Mouse (Mus musculus) limb, embryonic 11.5 days (tissue): ENCODE measurements around the gene Syncrip. TPM values are rescaled to one million over a fixed set of nuclear protein-coding genes. Genes with fewer than 3 reads are reported as not detected.
A peak's percentile ranks its signal among the peaks of the same experiment; 100 is the strongest.

ENCODE experiments used
- ATAC-seq: fragments of 200-750 bp; cut with Nextera tagmentation; 2 replicates; pipeline ENCODE4 v1.8.0; 2017; ENCODE audit warnings: low read depth; ENCODE audit not compliant: insufficient number of reproducible peaks, low FRiP score, low TSS enrichment
- DNase-seq: peaks from one replicate; pipeline ENCODE4 v3.0.0-alpha.2; 2015; ENCODE audit warnings: low spot score
- H3K27ac ChIP-seq: fragments of 300-500 bp; sonication (generic); replicated peaks from 2 replicates; pipeline ENCODE4 v1.5.1; 2014; ENCODE audit warnings: low read depth, mild to moderate bottlenecking, low read length
- H3K27me3 ChIP-seq: fragments of 300-500 bp; sonication (generic); 2 replicates; pipeline ENCODE4 v1.6.1; 2014; ENCODE audit warnings: mild to moderate bottlenecking, low read length, mixed read lengths; ENCODE audit not compliant: control insufficient read depth, insufficient read depth
- H3K36me3 ChIP-seq: fragments of 300-500 bp; sonication (generic); 2 replicates; pipeline ENCODE4 v1.6.1; 2014; ENCODE audit warnings: mild to moderate bottlenecking, low read length, moderate library complexity, mixed read lengths; ENCODE audit not compliant: control insufficient read depth, insufficient read depth
- H3K4me1 ChIP-seq: fragments of 300-500 bp; sonication (generic); 2 replicates; pipeline ENCODE4 v1.6.1; 2014; ENCODE audit warnings: low read length, mixed read lengths; ENCODE audit not compliant: control insufficient read depth, insufficient read depth
- H3K4me2 ChIP-seq: fragments of 300-500 bp; sonication (generic); 2 replicates; pipeline ENCODE4 v1.6.1; 2014; ENCODE audit warnings: low read depth, mild to moderate bottlenecking, moderate library complexity; ENCODE audit not compliant: severe bottlenecking
- H3K4me3 ChIP-seq: fragments of 300-500 bp; sonication (generic); 2 replicates; pipeline ENCODE4 v1.5.1; 2014; ENCODE audit warnings: low read depth, low read length
- H3K9ac ChIP-seq: fragments of 300-500 bp; sonication (generic); 2 replicates; pipeline ENCODE4 v1.6.1; 2014; ENCODE audit warnings: mild to moderate bottlenecking, low read length
- H3K9me3 ChIP-seq: fragments of 300-500 bp; sonication (generic); 2 replicates; pipeline ENCODE4 v1.6.1; 2016; ENCODE audit warnings: low read length; ENCODE audit not compliant: control insufficient read depth
- WGBS: fragments of 180-500 bp; shearing (Covaris S2); extraction: QIAGEN DNeasy Blood & Tissue Kit; methylation state at CpG from one replicate; pipeline ENCODE4 v1.1.7; 2014; 5-methylcytosine and 5-hydroxymethylcytosine counted together
- polyA plus RNA-seq: library from polyadenylated mRNA; unstranded; fragments of >200 nt; fragmentation: Nextera tagmentation; extraction: Ambion mirVana; gene quantifications from 2 replicates; pipeline ENCODE4 v1.2.1, GENCODE M21; 2014

Gene Syncrip
- polyA plus RNA-seq, 1 experiment from 2014 or later: 138 TPM

DNA sequence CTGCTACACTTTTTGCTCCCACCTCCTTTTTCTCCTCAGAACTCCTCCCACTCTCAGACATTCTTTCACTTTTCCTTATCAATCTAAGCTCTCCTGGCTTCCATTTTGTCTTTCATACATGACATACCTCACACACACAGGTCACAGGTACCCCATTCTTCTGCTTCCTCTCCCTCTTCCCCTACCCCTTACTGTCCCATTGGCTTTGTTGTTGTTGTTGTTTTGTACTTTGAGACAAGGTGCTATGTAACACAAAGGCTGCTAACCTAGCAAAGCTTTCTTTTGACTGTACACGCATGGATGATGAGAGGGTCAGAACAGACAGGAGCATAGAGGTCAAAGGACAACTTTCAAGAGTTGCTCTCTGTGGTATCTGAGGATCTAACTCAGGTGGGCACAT lies 33.2 kb upstream of the Syncrip start:
- 88% methylated on average over 1 of the region's 1 CpGs for WGBS
- ATAC-seq: no peak
- H3K27ac ChIP-seq: no peak overlapping the region

DNA sequence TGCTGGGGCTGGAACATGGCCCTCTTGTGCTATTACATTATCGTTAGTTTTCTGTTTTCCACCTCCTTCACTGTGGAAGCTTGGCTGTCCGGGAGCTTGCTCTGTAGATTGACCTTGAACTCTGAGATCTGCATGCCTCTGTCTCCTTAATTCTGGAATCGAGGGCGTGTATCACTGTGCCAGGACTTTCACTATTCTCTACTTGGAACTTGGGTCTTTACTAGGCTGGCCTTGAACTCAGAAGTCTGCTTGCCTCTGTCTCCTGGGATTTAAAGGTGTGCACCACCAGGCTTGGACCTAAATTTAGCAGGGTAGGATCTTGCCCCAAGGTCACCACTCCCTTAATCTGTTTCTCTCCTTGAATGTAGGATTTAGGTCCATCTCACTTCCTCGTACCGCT lies 19.5 kb upstream of the Syncrip start:
- Histone ChIP-seq H3K4me1 (no peaks in the 10 kb centered on the region), H3K27me3 (no peaks in the 10 kb centered on the region), H3K4me3 (no peak overlapping the region), H3K9ac (no peak overlapping the region), H3K9me3 (no peaks in the 10 kb centered on the region), H3K27ac (no peak overlapping the region), H3K4me2 (no peak overlapping the region), H3K36me3 (no peaks in the 10 kb centered on the region)
- ATAC-seq: no peak
- WGBS: 90% methylated on average over 6 of the region's 6 CpGs
- no peak for DNase-seq

More for the DNA sequence above, 33.2 kb upstream of the Syncrip start:
- H3K36me3 ChIP-seq: peaks cover 4% of the 10 kb centered on the region; the same call in 1 of the 2 replicates
- H3K4me2 ChIP-seq: no peak overlapping the region
- no peaks in the 10 kb centered on the region for H3K27me3 ChIP-seq
- no peak overlapping the region for H3K4me3 ChIP-seq
- no peaks in the 10 kb centered on the region for H3K9me3 ChIP-seq
- DNase-seq: no peak
- peaks cover 3% of the 10 kb centered on the region; the same call in 1 of the 2 replicates for H3K4me1 ChIP-seq
- H3K9ac ChIP-seq: no peak overlapping the region

DNA sequence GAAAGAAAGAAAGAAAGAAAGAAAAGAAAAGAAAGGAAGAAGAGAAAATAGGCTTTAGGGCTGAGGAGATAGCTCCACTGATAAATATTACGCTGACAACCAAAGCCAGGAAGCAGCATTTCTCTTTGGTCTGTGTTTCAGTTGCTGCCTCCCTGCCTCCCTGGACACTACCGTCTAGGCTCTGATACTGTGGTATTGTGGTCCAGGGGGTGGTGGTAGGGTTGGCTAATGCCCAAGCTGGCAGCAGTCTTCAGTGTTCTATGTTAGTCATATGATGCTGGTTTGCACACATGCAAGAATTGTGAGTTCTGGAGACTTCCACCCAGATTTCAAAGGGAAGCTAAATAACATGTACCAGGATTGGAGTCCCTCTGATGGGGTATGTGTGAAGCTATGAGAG lies 17.7 kb upstream of the Syncrip start:
- Histone ChIP-seq H3K4me2 (no peak overlapping the region), H3K4me1 (no peaks in the 10 kb centered on the region), H3K4me3 (no peak overlapping the region), H3K9me3 (no peaks in the 10 kb centered on the region), H3K27ac (no peak overlapping the region), H3K36me3 (no peaks in the 10 kb centered on the region), H3K27me3 (no peaks in the 10 kb centered on the region), H3K9ac (no peak overlapping the region)
- no peak for DNase-seq
- ATAC-seq: no peak
- 90% methylated on average over 2 of the region's 2 CpGs for WGBS

DNA sequence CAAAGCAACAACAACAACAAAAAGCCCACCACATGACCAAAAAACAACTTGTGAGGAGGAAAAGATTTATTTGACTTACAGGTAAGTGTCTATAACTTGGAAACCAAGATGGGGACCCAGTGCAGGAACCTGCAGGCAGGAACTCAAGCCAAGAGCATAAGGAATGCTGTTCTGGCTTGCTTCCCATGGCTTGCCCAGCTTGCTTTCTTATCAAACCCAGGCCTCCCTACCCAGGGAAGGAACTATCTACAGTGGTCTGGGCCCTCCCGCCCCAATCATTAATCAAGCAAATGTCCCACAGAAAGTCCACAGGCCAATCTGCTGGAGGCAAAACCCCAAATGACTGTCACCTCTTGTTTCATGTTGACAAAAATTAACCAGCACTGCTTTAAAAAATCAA lies 10.1 kb upstream of the Syncrip start:
- Histone ChIP-seq H3K27ac (no peak overlapping the region), H3K9me3 (no peaks in the 10 kb centered on the region), H3K4me2 (no peak overlapping the region), H3K9ac (no peak overlapping the region), H3K27me3 (no peaks in the 10 kb centered on the region), H3K4me1 (no peaks in the 10 kb centered on the region), H3K36me3 (no peaks in the 10 kb centered on the region), H3K4me3 (no peak overlapping the region)
- ATAC-seq (no peak), DNase-seq (no peak)
- WGBS: 73% methylated on average over 1 of the region's 1 CpGs

DNA sequence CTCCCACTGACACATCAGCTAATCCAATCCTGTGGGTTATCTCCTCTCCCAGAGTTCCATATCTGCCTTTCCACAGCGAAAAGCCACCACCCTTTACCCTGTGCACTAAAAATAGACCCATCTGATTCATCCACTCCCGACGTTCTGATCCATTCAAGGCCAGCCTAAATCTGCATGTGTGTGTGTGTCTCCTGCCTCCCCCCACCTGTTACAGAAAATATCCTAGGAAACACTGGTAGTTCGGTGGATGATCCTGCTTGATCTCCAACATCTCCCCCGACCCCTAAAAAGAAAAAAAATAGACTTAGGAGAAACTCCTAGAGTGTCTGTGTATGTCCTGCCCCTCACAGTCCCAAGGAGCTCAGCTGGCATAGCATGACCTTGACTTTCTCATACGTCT lies 2.2 kb upstream of the Syncrip start:
- Histone ChIP-seq H3K4me3 (no peak overlapping the region), H3K27ac (no peak overlapping the region), H3K9ac (no peak overlapping the region), H3K9me3 (no peaks in the 10 kb centered on the region), H3K4me1 (peaks cover 5% of the 10 kb centered on the region), H3K36me3 (no peaks in the 10 kb centered on the region), H3K27me3 (no peaks in the 10 kb centered on the region), H3K4me2 (no peak overlapping the region)
- ATAC-seq (no peak), DNase-seq (no peak)
- WGBS: 67% methylated on average over 6 of the region's 6 CpGs

DNA sequence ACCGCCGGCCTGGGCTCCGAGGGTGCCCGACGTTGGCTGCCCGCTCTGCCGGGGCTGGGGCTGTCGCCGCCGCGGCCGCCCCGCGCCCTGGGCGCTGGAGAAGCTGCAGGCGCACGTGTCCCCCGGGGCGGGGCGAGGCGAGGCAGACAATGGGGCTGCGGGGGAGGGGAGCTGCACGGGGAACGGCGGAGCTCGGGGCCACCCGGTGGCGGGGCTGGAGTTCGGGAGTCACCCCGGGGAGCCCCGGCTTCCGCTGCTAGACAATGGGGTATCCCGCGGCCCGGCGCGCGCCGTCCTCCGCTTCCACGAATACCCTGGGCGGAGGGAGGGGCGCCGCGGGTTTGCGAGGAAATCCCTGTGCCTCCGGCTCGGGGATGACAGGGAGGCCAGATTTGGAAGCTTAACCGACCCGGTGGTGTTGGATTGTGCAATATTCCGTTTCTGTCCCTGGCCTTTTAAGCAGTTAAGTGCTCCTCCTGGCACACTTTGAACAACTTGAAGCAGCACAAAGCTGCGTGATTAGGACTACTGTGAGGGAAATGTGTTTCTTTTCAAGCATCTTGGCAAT lies 539 bp upstream of the Syncrip start:
- peaks cover 5% of the 10 kb centered on the region for H3K4me1 ChIP-seq
- no peaks in the 10 kb centered on the region for H3K36me3 ChIP-seq
- DNase-seq (no peak), ATAC-seq (no peak)
- H3K9ac ChIP-seq: peak overlapping the region; percentile 96
- H3K9me3 ChIP-seq: no peaks in the 10 kb centered on the region
- H3K4me2 ChIP-seq: peak overlapping the region; percentile 41
- peak overlapping the region; percentile 97 for H3K27ac ChIP-seq
- no peaks in the 10 kb centered on the region for H3K27me3 ChIP-seq
- WGBS: under 1% methylated on average over 42 of the region's 52 CpGs
- peak overlapping the region; percentile 68 for H3K4me3 ChIP-seq

DNA sequence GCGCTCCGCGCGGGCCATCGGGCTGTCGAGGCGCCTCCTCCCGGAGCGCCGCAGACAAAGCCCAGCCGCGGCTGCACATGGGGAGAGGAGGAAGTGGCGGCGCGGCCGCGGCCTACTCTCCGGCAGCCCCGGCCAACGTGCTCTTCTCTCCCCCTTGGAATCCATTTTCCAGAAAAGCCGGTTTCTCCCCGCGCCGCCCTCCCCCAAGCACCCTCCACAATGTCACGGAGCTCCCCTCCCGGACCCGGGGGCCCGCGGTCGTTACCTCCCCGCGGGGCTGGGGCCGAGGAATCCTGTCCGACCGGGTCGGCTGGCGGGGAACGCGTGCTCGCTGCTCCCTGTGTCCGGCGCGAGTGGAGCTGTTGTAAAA lies 598 bp downstream of the Syncrip start:
- no peaks in the 10 kb centered on the region for H3K9me3 ChIP-seq
- 0% methylated on average over 24 of the region's 43 CpGs for WGBS
- peaks cover 5% of the 10 kb centered on the region for H3K4me1 ChIP-seq
- peak overlapping the region; percentile 65 for H3K4me2 ChIP-seq
- H3K36me3 ChIP-seq: peaks cover 5% of the 10 kb centered on the region
- H3K9ac ChIP-seq: peak overlapping the region; percentile 99
- H3K27ac ChIP-seq: peak overlapping the region; percentile 96
- no peaks in the 10 kb centered on the region for H3K27me3 ChIP-seq
- H3K4me3 ChIP-seq: peak overlapping the region; percentile 99
- DNase-seq (peak; percentile 69), ATAC-seq (no peak)

DNA sequence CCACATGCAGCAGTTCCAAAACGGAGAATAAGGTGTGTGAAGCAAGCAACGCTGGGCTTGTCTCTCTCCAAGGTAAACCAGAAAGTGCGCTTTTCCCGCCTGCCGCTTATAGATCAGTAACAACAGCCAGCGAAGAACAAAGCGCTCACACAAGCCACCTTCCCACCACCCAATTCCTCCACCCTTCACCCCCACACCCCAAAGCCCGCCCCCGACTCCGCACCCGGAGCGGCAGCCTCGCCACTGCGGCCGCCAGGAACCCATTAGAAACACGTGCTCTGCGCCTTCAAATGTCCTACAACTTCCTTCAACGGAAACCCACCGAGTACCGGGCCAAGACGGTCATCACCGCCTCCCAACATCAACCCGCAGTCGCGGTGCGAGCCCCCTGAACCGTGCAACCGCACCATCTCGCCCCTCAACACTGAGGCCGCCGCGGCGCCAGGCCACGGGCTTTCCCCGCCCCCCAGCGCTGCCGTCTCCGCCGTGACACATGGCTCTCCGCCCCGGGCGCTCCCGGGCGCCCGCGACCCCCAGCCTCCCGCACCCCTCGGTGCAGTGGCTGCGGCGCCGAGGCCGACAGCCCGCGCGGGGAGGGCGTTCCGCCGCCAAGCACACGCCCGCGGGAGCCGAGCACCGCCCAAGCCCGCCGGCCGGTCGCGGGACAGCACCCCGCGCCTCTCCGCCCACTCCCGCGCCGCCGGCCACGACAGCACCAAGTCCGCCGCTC lies 1.1 kb downstream of the Syncrip start:
- peak; percentile 0; the same call in 1 of the 2 replicates for ATAC-seq
- peaks cover 5% of the 10 kb centered on the region for H3K36me3 ChIP-seq
- H3K4me2 ChIP-seq: peak overlapping the region; percentile 65
- peak overlapping the region; percentile 99 for H3K9ac ChIP-seq
- under 1% methylated on average over 62 of the region's 78 CpGs for WGBS
- peak overlapping the region; percentile 96 for H3K27ac ChIP-seq
- peak overlapping the region; percentile 99 for H3K4me3 ChIP-seq
- no peaks in the 10 kb centered on the region for H3K27me3 ChIP-seq
- no peaks in the 10 kb centered on the region for H3K9me3 ChIP-seq
- H3K4me1 ChIP-seq: peaks cover 5% of the 10 kb centered on the region
- DNase-seq: peak; percentile 57
